Mouse (Mus musculus) limb, embryonic 14.5 days (tissue): Measurements from ENCODE around the gene Zfp972. TPM values are rescaled to one million over a fixed set of nuclear protein-coding genes. Genes with fewer than 3 reads are reported as not detected.
"Not testable (repeated sequence)": the region's sequence is repeated elsewhere in the genome, so short reads cannot be mapped to it uniquely, and the experiment has no call there.

Experiments used
- ATAC-seq: fragments of 200-750 bp; cut with Nextera tagmentation; 2 replicates; pipeline ENCODE4 v1.8.0; 2017; ENCODE audit warnings: low read depth, moderate number of reproducible peaks, moderate TSS enrichment; ENCODE audit not compliant: low FRiP score
- DNase-seq: peaks from one replicate; pipeline ENCODE4 v3.0.0-alpha.2; 2015; ENCODE audit warnings: low spot score
- H3K27ac ChIP-seq: fragments of 300-500 bp; sonication (generic); replicated peaks from 2 replicates; pipeline ENCODE4 v1.5.1; 2014; ENCODE audit warnings: low read depth, mild to moderate bottlenecking, low read length, moderate library complexity, mixed read lengths
- H3K27me3 ChIP-seq: fragments of 300-500 bp; sonication (generic); 2 replicates; pipeline ENCODE4 v1.6.1; 2014; ENCODE audit warnings: low read length, mixed read lengths; ENCODE audit not compliant: control insufficient read depth, insufficient read depth
- H3K36me3 ChIP-seq: fragments of 300-500 bp; sonication (generic); 2 replicates; pipeline ENCODE4 v1.6.1; 2014; ENCODE audit warnings: mild to moderate bottlenecking, low read length, moderate library complexity, mixed read lengths; ENCODE audit not compliant: control insufficient read depth, insufficient read depth
- H3K4me1 ChIP-seq: fragments of 300-500 bp; sonication (generic); 2 replicates; pipeline ENCODE4 v1.6.1; 2014; ENCODE audit warnings: antibody characterized with exemption, low read length, mixed read lengths; ENCODE audit not compliant: control insufficient read depth, insufficient read depth
- H3K4me2 ChIP-seq: fragments of 300-500 bp; sonication (generic); replicated peaks from 2 replicates; pipeline ENCODE4 v1.6.1; 2014; ENCODE audit warnings: low read depth, mild to moderate bottlenecking, low read length, moderate library complexity; ENCODE audit not compliant: severe bottlenecking
- H3K4me3 ChIP-seq: fragments of 300-500 bp; sonication (generic); replicated peaks from 2 replicates; pipeline ENCODE4 v1.5.1; 2014; ENCODE audit warnings: low read length
- H3K9ac ChIP-seq: fragments of 300-500 bp; sonication (generic); 2 replicates; pipeline ENCODE4 v1.6.1; 2014; ENCODE audit warnings: mild to moderate bottlenecking, low read depth, low read length, moderate library complexity; ENCODE audit not compliant: severe bottlenecking
- H3K9me3 ChIP-seq: fragments of 300-500 bp; sonication (generic); 2 replicates; pipeline ENCODE4 v1.6.1; 2016; ENCODE audit warnings: low read length; ENCODE audit not compliant: control insufficient read depth
- WGBS: fragments of 180-500 bp; shearing (Covaris S2); extraction: QIAGEN DNeasy Blood & Tissue Kit; methylation state at CpG from one replicate; pipeline ENCODE4 v1.1.7; 2014; 5-methylcytosine and 5-hydroxymethylcytosine counted together
- polyA plus RNA-seq, 2 experiments: library from polyadenylated mRNA; depleted of rRNA in 1 of 2; stranded (reverse) in 1 of 2; unstranded in 1 of 2; fragments of >200 nt; fragmentation: Nextera tagmentation in 1 of 2; extraction: Ambion mirVana in 1 of 2; gene quantifications; 2 replicates each; pipeline versions ENCODE4 v1.2.1 to v1.2.3; 2012 to 2014

The Zfp972 gene
- polyA plus RNA-seq, 2 experiments: 0.97 to 0.98 TPM

- 88% methylated on average over 2 of the region's 2 CpGs for WGBS
- not testable (repeated sequence) for H3K4me1 ChIP-seq, ATAC-seq
Measured at GRCm38 (mm10) chr2:177862254-177862653, 63.2 kb downstream of the Zfp972 start.

More at GRCm38 (mm10) chr2:177862254-177862653, 63.2 kb downstream of the Zfp972 start:
- not testable (repeated sequence) for H3K4me3 ChIP-seq, H3K36me3 ChIP-seq, H3K4me2 ChIP-seq, DNase-seq, H3K9ac ChIP-seq, H3K9me3 ChIP-seq, H3K27me3 ChIP-seq, H3K27ac ChIP-seq

Other genes with a start within 250 kb of the Zfp972 start
- gene Gm14322, start 166.3 kb downstream of the Zfp972 start, polyA plus RNA-seq (2012; rRNA removed): 4.4 and 9.3 TPM in 2 replicates
- gene Gm14322, start 166.3 kb downstream of the Zfp972 start, polyA plus RNA-seq (2014; fragmentation: Nextera tagmentation; extraction: Ambion mirVana): 5.1 and 10.3 TPM in 2 replicates
- gene Gm14325, start 85.3 kb downstream of the Zfp972 start, polyA plus RNA-seq (2012; rRNA removed): 36.0 and 46.9 TPM in 2 replicates
- gene Gm14325, start 85.3 kb downstream of the Zfp972 start, polyA plus RNA-seq (2014; fragmentation: Nextera tagmentation; extraction: Ambion mirVana): 33.9 and 39.2 TPM in 2 replicates
- gene Gm14327, start 28.5 kb downstream of the Zfp972 start, polyA plus RNA-seq (2012; rRNA removed): 1.5 and 3.8 TPM in 2 replicates
- gene Gm14327, start 28.5 kb downstream of the Zfp972 start, polyA plus RNA-seq (2014; fragmentation: Nextera tagmentation; extraction: Ambion mirVana): 2.6 and 2.8 TPM in 2 replicates
- gene Gm14326, start 31.7 kb upstream of the Zfp972 start, polyA plus RNA-seq (2012; rRNA removed): 7.2 and 9.6 TPM in 2 replicates
- 19.6 and 22.1 TPM in 2 replicates for gene Gm14326, start 31.7 kb upstream of the Zfp972 start, polyA plus RNA-seq (2014; fragmentation: Nextera tagmentation; extraction: Ambion mirVana)
- gene Zfp971, start 97.7 kb upstream of the Zfp972 start, polyA plus RNA-seq (2012; rRNA removed): 4.0 and 7.2 TPM in 2 replicates
- 13.5 and 14.5 TPM in 2 replicates for gene Zfp971, start 97.7 kb upstream of the Zfp972 start, polyA plus RNA-seq (2014; fragmentation: Nextera tagmentation; extraction: Ambion mirVana)
- gene Zfp931, start 152.9 kb upstream of the Zfp972 start, polyA plus RNA-seq (2012; rRNA removed): 6.9 and 9.6 TPM in 2 replicates
- 14.7 and 16.2 TPM in 2 replicates for gene Zfp931, start 152.9 kb upstream of the Zfp972 start, polyA plus RNA-seq (2014; fragmentation: Nextera tagmentation; extraction: Ambion mirVana)
- gene Phactr3, start 193.4 kb upstream of the Zfp972 start, polyA plus RNA-seq (2012; rRNA removed): 0.48 and 0.56 TPM in 2 replicates
- gene Phactr3, start 193.4 kb upstream of the Zfp972 start, polyA plus RNA-seq (2014; fragmentation: Nextera tagmentation; extraction: Ambion mirVana): 0.46 and 0.55 TPM in 2 replicates